Mouse (Mus musculus) ES-Bruce4 (cell line): Measurements from ENCODE around the gene Pdzph1. TPM values are rescaled to one million over a fixed set of nuclear protein-coding genes. Genes with fewer than 3 reads are reported as not detected.

Source experiments
- H3K27ac ChIP-seq: 2 replicates; pipeline ENCODE4 v1.5.1; 2012; ENCODE audit warnings: low read length, inconsistent platforms; ENCODE audit not compliant: insufficient read depth
- H3K27me3 ChIP-seq: 2 replicates; pipeline ENCODE4 v1.6.1; 2012; ENCODE audit warnings: mild to moderate bottlenecking, low read length, inconsistent platforms; ENCODE audit not compliant: control insufficient read depth, poor library complexity, insufficient read depth, severe bottlenecking
- H3K36me3 ChIP-seq: 2 replicates; pipeline ENCODE4 v1.6.1; 2012; ENCODE audit warnings: inconsistent platforms, mild to moderate bottlenecking, low read length, moderate library complexity; ENCODE audit not compliant: control insufficient read depth, poor library complexity, insufficient read depth, severe bottlenecking
- H3K4me1 ChIP-seq: one replicate; pipeline ENCODE4 v1.8.1; 2011; ENCODE audit warnings: low read length; ENCODE audit not compliant: control insufficient read depth, insufficient read depth
- H3K4me3 ChIP-seq: 2 replicates; pipeline ENCODE4 v1.5.1; 2011; ENCODE audit warnings: low read depth, mild to moderate bottlenecking, low read length
- H3K9ac ChIP-seq: 2 replicates; pipeline ENCODE4 v1.6.1; 2012; ENCODE audit warnings: low read depth, mild to moderate bottlenecking, inconsistent platforms; ENCODE audit not compliant: poor library complexity, severe bottlenecking
- H3K9me3 ChIP-seq: replicated peaks from 2 replicates; pipeline ENCODE4 v1.6.1; 2012; ENCODE audit warnings: mild to moderate bottlenecking, low read length, inconsistent platforms; ENCODE audit not compliant: control insufficient read depth, poor library complexity, insufficient read depth, severe bottlenecking
- CTCF ChIP-seq: IDR thresholded peaks from one replicate; pipeline ENCODE4 v1.8.1; 2011; ENCODE audit warnings: low read depth, low read length
- EP300 ChIP-seq: IDR thresholded peaks from 2 replicates; pipeline ENCODE4 v1.6.1; 2011; ENCODE audit warnings: low read depth, low read length; ENCODE audit not compliant: insufficient read depth
- POLR2A ChIP-seq: IDR thresholded peaks from one replicate; pipeline ENCODE4 v1.8.1; 2011; ENCODE audit warnings: low read length; ENCODE audit not compliant: insufficient read depth
- polyA plus RNA-seq: library from polyadenylated mRNA; stranded (reverse); fragments of >200 nt; gene quantifications from 2 replicates; pipeline ENCODE4 v1.2.4, GENCODE M21; 2011; ENCODE audit warnings: low read depth; ENCODE audit not compliant: missing spikeins, insufficient read depth, insufficient read length

Gene Pdzph1
- polyA plus RNA-seq, 1 experiment = not detected

GRCm38 (mm10) chr17:58957055-58957454 lies 34.1 kb downstream of the Pdzph1 start:
- TF ChIP-seq EP300 = no peak
- TF ChIP-seq POLR2A = no peak
- H3K9ac ChIP-seq = no peak overlapping the region
- no peaks in the 10 kb centered on the region for H3K36me3 ChIP-seq
- H3K4me3 ChIP-seq = no peak overlapping the region
- no peaks in the 10 kb centered on the region for H3K9me3 ChIP-seq
- H3K4me1 ChIP-seq = no peaks in the 10 kb centered on the region
- no peak overlapping the region for H3K27ac ChIP-seq
- no peaks in the 10 kb centered on the region for H3K27me3 ChIP-seq

- H3K36me3 ChIP-seq = no peaks in the 10 kb centered on the region
- no peak overlapping the region for H3K27ac ChIP-seq
- no peak overlapping the region for H3K9ac ChIP-seq
- TF ChIP-seq POLR2A (no peak), EP300 (no peak), CTCF (no peak)
- H3K4me1 ChIP-seq = no peaks in the 10 kb centered on the region
- no peaks in the 10 kb centered on the region for H3K27me3 ChIP-seq
- no peak overlapping the region for H3K4me3 ChIP-seq
- H3K9me3 ChIP-seq = no peaks in the 10 kb centered on the region
These were observed 48.0 kb downstream of the Pdzph1 start for GRCm38 (mm10) chr17:58943015-58943822.

- Histone ChIP-seq H3K4me3 (no peak overlapping the region), H3K36me3 (no peaks in the 10 kb centered on the region), H3K4me1 (no peaks in the 10 kb centered on the region), H3K27ac (no peak overlapping the region), H3K27me3 (no peaks in the 10 kb centered on the region), H3K9ac (no peak overlapping the region), H3K9me3 (no peaks in the 10 kb centered on the region)
- no peak for TF ChIP-seq POLR2A
- TF ChIP-seq CTCF = no peak
- TF ChIP-seq EP300 = no peak
These were observed 52.6 kb downstream of the Pdzph1 start for GRCm38 (mm10) chr17:58938598-58938997.

- no peaks in the 10 kb centered on the region for H3K4me1 ChIP-seq
- no peaks in the 10 kb centered on the region for H3K36me3 ChIP-seq
- TF ChIP-seq EP300 (no peak), POLR2A (no peak), CTCF (no peak)
- no peak overlapping the region for H3K9ac ChIP-seq
- H3K27me3 ChIP-seq = no peaks in the 10 kb centered on the region
- H3K9me3 ChIP-seq = no peaks in the 10 kb centered on the region
- no peak overlapping the region for H3K27ac ChIP-seq
- H3K4me3 ChIP-seq = no peak overlapping the region
These were observed 53.6 kb downstream of the Pdzph1 start for GRCm38 (mm10) chr17:58937533-58937932.

DNA sequence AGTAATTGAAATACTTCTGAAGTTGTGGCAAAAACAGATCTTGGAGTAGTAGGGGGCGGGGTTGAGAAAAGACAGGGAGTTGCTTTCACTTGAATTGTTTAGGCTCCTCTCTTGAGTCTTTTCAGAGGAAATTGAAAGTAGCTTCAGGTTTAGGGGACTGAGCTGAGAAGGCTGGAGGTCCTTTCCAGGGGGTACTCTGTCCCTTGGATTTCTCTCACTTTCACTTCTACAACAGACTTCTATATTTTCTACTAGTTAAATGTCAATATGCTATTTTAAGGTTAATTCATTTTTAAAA lies 58.2 kb downstream of the Pdzph1 start:
- Histone ChIP-seq H3K27me3 (no peaks in the 10 kb centered on the region), H3K4me1 (no peaks in the 10 kb centered on the region), H3K9ac (no peak overlapping the region), H3K9me3 (no peaks in the 10 kb centered on the region), H3K27ac (peak overlapping the region; percentile 81), H3K36me3 (no peaks in the 10 kb centered on the region), H3K4me3 (no peak overlapping the region)
- no peak for TF ChIP-seq POLR2A
- no peak for TF ChIP-seq EP300
- TF ChIP-seq CTCF = no peak

- Histone ChIP-seq H3K27ac (peak overlapping the region; percentile 81), H3K4me1 (no peaks in the 10 kb centered on the region), H3K4me3 (no peak overlapping the region)
These were observed 58.7 kb downstream of the Pdzph1 start for GRCm38 (mm10) chr17:58932279-58932982.

More at GRCm38 (mm10) chr17:58932279-58932982, 58.7 kb downstream of the Pdzph1 start:
- Histone ChIP-seq H3K9ac (no peak overlapping the region), H3K27me3 (no peaks in the 10 kb centered on the region), H3K9me3 (no peaks in the 10 kb centered on the region), H3K36me3 (no peaks in the 10 kb centered on the region)
- TF ChIP-seq POLR2A (no peak), CTCF (no peak), EP300 (no peak)
